Mouse (Mus musculus) MEL (cell line): Measurements from ENCODE around the gene B9d1.
A peak's percentile ranks its signal among the peaks of the same experiment; 100 is the strongest.

Experiments used
- POLR2AphosphoS2 ChIP-seq: IDR thresholded peaks from 2 replicates; pipeline ENCODE4 v1.6.1; 2011; ENCODE audit warnings: low read length, improper control_type of control experiment
- USF2 ChIP-seq, 2 experiments: IDR thresholded peaks; 2 replicates each; pipeline ENCODE4 v1.6.1; 2011 to 2012; ENCODE audit warnings: improper control_type of control experiment in 2 of 2, low read length in 2 of 2, borderline replicate concordance in 1 of 2, inconsistent platforms in 1 of 2, low read depth in 1 of 2, mild to moderate bottlenecking in 1 of 2; ENCODE audit not compliant: insufficient read depth in 1 of 2
- ZNF384 ChIP-seq: IDR thresholded peaks from 2 replicates; pipeline ENCODE4 v1.6.1; 2012; ENCODE audit warnings: low read depth, mild to moderate bottlenecking, inconsistent platforms, low read length, improper control_type of control experiment

GRCm38 (mm10) chr11:61504713-61505257 is at the start of gene B9d1:
- TF ChIP-seq POLR2AphosphoS2 (no peak), USF2 (IDR thresholded peaks at IDR 0.05; ENCODE audit: borderline replicate concordance in 1 of 2, insufficient read depth in 1 of 2, low read depth in 1 of 2, low read length in 2 of 2) (peak; percentile 29 to 68; a peak in 2 of 4 replicates), ZNF384 (no peak)
